Mouse (Mus musculus) cerebellum, adult 2 months (tissue): ENCODE data around the gene Serpine1. TPM values are rescaled to one million over a fixed set of nuclear protein-coding genes. Genes with fewer than 3 reads are reported as not detected.

ENCODE experiments used
- DNase-seq, 2 experiments: peaks; one replicate each; pipeline ENCODE4 v3.0.0; 2021
- H3K27ac ChIP-seq: fragments of 200-500 bp; 2 replicates; pipeline ENCODE4 v1.5.1; 2012; ENCODE audit warnings: low read length, control low read depth, inconsistent platforms; ENCODE audit not compliant: insufficient read depth
- H3K27me3 ChIP-seq: fragments of 200-500 bp; 2 replicates; pipeline ENCODE4 v1.6.1; 2012; ENCODE audit warnings: inconsistent platforms, mild to moderate bottlenecking, low read length, moderate library complexity; ENCODE audit not compliant: control insufficient read depth, insufficient read depth
- H3K4me1 ChIP-seq: fragments of 200-500 bp; 2 replicates; pipeline ENCODE4 v1.6.1; 2011; ENCODE audit warnings: low read length; ENCODE audit not compliant: control insufficient read depth, insufficient read depth
- H3K4me3 ChIP-seq: fragments of 200-500 bp; replicated peaks from 2 replicates; pipeline ENCODE3; 2011; ENCODE audit warnings: mild to moderate bottlenecking, low read depth, low read length, control low read depth; ENCODE audit not compliant: insufficient read depth
- CTCF ChIP-seq: fragments of 200-500 bp; IDR thresholded peaks from 2 replicates; pipeline ENCODE4 v1.5.1; 2011; ENCODE audit warnings: low read depth, mild to moderate bottlenecking, control low read depth, low read length, moderate library complexity, borderline replicate concordance; ENCODE audit not compliant: insufficient read depth
- POLR2A ChIP-seq: fragments of 200-500 bp; IDR thresholded peaks from 2 replicates; pipeline ENCODE4 v1.6.1; 2011; ENCODE audit warnings: low read length, control low read depth, borderline replicate concordance; ENCODE audit not compliant: insufficient read depth
- WGBS: fragments of 180-500 bp; shearing (Covaris S2); methylation state at CpG from one replicate; pipeline ENCODE4 v1.1.7; 2018; 5-methylcytosine and 5-hydroxymethylcytosine counted together
- polyA plus RNA-seq: library from polyadenylated mRNA; depleted of rRNA; stranded (reverse); fragments of >200 nt; gene quantifications from 2 replicates; pipeline ENCODE4 v1.2.3, GENCODE M21; 2012

Serpine1 gene
- polyA plus RNA-seq, 1 experiment, result 0.38 TPM

DNA sequence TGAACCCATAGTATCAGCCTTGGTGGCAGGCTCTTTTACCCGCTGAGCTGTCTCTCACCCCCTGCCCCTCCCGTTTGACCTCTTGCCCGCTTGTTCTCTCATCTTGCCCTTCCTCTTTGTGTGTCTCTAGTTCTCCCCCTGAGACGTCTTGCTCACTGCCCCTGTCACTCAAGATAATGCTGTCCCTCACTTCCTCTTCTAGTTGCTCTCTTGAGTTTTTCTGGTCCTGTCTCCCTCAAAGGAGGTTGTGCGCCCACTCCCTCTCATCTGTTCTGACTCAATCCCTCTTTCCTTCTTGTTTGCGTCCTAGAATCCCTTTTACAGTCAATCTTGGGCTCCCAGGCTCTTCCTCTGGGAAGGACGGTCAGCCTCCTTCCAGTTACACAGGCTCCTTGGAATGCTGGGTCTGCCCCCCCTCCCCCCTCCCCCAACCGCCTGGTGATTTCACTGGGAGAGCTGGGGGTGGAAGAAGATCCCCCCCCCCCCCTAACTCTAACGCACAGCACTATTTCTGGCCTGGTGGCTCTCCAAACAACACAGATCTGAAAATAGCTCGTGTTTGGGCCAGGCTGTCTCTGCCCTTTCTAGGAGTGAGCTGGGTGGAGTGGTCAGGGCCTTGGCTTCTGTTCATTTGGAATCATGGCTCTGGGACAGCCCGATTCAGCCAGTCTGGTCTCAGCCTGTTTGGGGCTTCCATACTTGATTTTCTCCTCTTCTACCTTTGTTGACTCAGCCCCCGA lies 4.3 kb upstream of the Serpine1 start:
- no peaks in the 10 kb centered on the region for H3K27me3 ChIP-seq
- WGBS, result 18% methylated on average over 12 of the region's 12 CpGs
- H3K4me1 ChIP-seq, result peaks cover 31% of the 10 kb centered on the region
- H3K4me3 ChIP-seq, result no peak overlapping the region
- peak overlapping the region; percentile 36; the same call in 1 of the 2 replicates for H3K27ac ChIP-seq
- TF ChIP-seq CTCF (no peak), POLR2A (no peak)
- peak; percentile 27 to 73 for DNase-seq

GRCm38 (mm10) chr5:137075726-137076125 lies 3.7 kb upstream of the Serpine1 start:
- no peak overlapping the region for H3K4me3 ChIP-seq
- 24% methylated on average over 6 of the region's 6 CpGs for WGBS
- DNase-seq, result peak; percentile 65 to 81
- no peak overlapping the region for H3K27ac ChIP-seq
- no peaks in the 10 kb centered on the region for H3K27me3 ChIP-seq
- TF ChIP-seq POLR2A, result no peak
- TF ChIP-seq CTCF, result no peak
- peaks cover 31% of the 10 kb centered on the region for H3K4me1 ChIP-seq

- no peak for DNase-seq
- H3K4me1 ChIP-seq, result peaks cover 31% of the 10 kb centered on the region
- WGBS, result 82% methylated on average over 6 of the region's 6 CpGs
- H3K27ac ChIP-seq, result no peak overlapping the region
- H3K4me3 ChIP-seq, result no peak overlapping the region
- H3K27me3 ChIP-seq, result no peaks in the 10 kb centered on the region
- TF ChIP-seq POLR2A (no peak), CTCF (no peak)
Observed at GRCm38 (mm10) chr5:137074191-137074651, 2.2 kb upstream of the Serpine1 start.

DNA sequence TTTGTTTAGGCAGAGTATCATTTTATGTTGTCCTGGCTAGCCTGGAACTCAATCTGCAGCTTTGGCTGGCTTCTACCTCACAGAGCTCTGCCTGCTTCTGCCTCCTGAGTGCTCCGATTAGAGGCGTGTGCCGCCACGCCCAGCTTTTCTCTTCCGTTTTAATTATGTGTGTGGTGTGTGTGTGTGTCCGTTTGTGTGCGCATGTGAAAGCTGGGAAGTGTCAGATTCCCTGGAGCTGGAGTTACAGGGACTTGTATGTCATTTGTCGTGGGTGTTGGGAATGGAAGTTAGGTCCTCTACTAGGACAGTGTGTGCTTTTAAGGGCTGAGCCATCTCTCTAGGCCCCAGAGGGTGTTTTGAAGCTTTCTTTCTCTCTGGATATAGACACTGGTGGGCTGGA lies 1.1 kb upstream of the Serpine1 start:
- no peak for DNase-seq
- WGBS, result 94% methylated on average over 8 of the region's 8 CpGs
- H3K27me3 ChIP-seq, result no peaks in the 10 kb centered on the region

GRCm38 (mm10) chr5:137070881-137071605 lies 1.0 kb downstream of the Serpine1 start:
- H3K27me3 ChIP-seq, result no peaks in the 10 kb centered on the region
- H3K4me1 ChIP-seq, result peaks cover 19% of the 10 kb centered on the region
- DNase-seq, result no peak
- no peak overlapping the region for H3K27ac ChIP-seq
- H3K4me3 ChIP-seq, result no peak overlapping the region
- 84% methylated on average over 19 of the region's 19 CpGs for WGBS
- no peak for TF ChIP-seq POLR2A
- no peak for TF ChIP-seq CTCF

More for the DNA sequence above, 1.1 kb upstream of the Serpine1 start:
- TF ChIP-seq CTCF, result no peak
- TF ChIP-seq POLR2A, result no peak
- H3K27ac ChIP-seq, result no peak overlapping the region
- peaks cover 31% of the 10 kb centered on the region for H3K4me1 ChIP-seq
- H3K4me3 ChIP-seq, result no peak overlapping the region

DNA sequence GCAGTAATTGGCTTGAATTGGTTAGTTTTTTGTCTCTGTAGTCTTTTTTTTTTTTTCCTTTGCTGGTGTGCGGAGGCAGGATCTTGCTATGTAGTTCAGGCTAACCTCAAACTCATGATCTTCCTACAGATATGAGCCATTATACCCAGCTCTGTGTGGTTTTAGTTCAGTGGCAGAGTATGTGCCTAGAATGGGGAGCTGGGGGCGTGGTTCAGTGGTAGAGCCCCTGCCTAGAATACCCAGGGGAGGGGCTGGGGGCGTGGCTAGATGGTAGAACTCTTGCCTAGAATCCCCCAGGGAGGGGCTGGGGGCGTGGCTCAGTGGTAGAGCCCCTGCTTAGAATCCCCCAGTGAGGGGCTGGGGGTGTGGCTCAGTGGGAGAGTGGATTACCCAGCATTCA lies 3.4 kb downstream of the Serpine1 start:
- TF ChIP-seq CTCF (no peak), POLR2A (no peak)
- H3K4me1 ChIP-seq, result peaks cover 9% of the 10 kb centered on the region
- H3K27ac ChIP-seq, result no peak overlapping the region
- no peak for DNase-seq
- WGBS, result 82% methylated on average over 4 of the region's 4 CpGs
- H3K27me3 ChIP-seq, result no peaks in the 10 kb centered on the region
- H3K4me3 ChIP-seq, result no peak overlapping the region

DNA sequence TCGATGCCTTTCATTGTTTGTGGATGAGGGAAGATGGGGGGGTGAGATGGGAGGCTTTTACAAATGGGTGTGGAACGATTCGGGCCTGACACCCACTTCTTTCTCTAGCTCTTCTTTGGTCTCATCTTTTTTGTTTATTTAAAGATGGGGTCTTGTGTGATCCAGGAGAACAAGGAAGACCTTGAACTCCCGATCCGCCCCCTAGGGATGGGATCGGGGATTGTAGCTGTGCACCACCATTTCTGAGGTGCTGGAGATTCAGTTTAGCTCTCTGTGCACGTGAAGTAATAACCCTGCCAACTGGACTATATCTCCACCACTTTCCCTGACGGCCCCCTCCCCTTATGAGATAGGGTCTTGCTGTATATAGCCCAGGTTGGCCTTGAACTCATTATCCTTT lies 6.1 kb downstream of the Serpine1 start:
- Histone ChIP-seq H3K27ac (no peak overlapping the region), H3K4me3 (no peak overlapping the region), H3K27me3 (no peaks in the 10 kb centered on the region), H3K4me1 (no peaks in the 10 kb centered on the region)
- WGBS, result 75% methylated on average over 8 of the region's 8 CpGs
- TF ChIP-seq CTCF (no peak), POLR2A (no peak)
- DNase-seq, result no peak
